Mouse (Mus musculus) liver, postnatal 0 days (tissue): ENCODE data around the gene Kdm7a.

Experiments
- CTCF ChIP-seq: sonication (generic); IDR thresholded peaks from 2 replicates; pipeline ENCODE4 v1.5.1; 2016; ENCODE audit warnings: antibody characterized with exemption, low read depth
- EP300 ChIP-seq: IDR thresholded peaks from 2 replicates; pipeline ENCODE4 v1.6.1; 2016; ENCODE audit warnings: antibody characterized with exemption, low read depth, mild to moderate bottlenecking

DNA sequence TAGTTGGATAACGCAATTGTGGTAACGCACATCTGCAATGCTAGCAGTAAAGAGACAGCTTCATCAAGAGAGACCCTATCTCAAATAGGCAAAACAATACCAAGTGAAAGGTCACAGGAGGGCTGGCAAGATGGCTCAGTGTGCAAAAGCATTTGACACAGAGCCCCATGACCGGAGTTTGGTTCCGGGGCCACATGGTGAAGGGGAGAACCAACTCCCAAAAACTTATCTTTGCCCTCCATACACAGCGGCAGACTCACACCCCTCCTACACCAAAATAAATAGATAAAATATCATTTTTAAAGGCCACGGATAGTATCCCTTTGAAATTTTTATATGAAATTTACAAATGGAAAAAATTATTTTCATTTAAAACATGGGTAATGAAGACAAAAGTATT is 44.6 kb downstream of the Kdm7a start:
- TF ChIP-seq CTCF: no peak
- no peak for TF ChIP-seq EP300
